Mouse (Mus musculus) lung, adult 18-20 months (tissue): ENCODE measurements around the gene Rpl18.
A peak's percentile ranks its signal among the peaks of the same experiment; 100 is the strongest.

Source experiments
- DNase-seq, 2 experiments: peaks; one replicate each; pipeline ENCODE4 v3.0.0; 2022; ENCODE audit warnings: mixed read lengths in 2 of 2

Gene Rpl18

GRCm38 (mm10) chr7:45715741-45716459, 643 bp downstream of the Rpl18 start:
- peak in 1 of 2 experiments; percentile 38 for DNase-seq

- DNase-seq, result no peak
Measured at GRCm38 (mm10) chr7:45716460-45716857, 1.2 kb downstream of the Rpl18 start.

DNA sequence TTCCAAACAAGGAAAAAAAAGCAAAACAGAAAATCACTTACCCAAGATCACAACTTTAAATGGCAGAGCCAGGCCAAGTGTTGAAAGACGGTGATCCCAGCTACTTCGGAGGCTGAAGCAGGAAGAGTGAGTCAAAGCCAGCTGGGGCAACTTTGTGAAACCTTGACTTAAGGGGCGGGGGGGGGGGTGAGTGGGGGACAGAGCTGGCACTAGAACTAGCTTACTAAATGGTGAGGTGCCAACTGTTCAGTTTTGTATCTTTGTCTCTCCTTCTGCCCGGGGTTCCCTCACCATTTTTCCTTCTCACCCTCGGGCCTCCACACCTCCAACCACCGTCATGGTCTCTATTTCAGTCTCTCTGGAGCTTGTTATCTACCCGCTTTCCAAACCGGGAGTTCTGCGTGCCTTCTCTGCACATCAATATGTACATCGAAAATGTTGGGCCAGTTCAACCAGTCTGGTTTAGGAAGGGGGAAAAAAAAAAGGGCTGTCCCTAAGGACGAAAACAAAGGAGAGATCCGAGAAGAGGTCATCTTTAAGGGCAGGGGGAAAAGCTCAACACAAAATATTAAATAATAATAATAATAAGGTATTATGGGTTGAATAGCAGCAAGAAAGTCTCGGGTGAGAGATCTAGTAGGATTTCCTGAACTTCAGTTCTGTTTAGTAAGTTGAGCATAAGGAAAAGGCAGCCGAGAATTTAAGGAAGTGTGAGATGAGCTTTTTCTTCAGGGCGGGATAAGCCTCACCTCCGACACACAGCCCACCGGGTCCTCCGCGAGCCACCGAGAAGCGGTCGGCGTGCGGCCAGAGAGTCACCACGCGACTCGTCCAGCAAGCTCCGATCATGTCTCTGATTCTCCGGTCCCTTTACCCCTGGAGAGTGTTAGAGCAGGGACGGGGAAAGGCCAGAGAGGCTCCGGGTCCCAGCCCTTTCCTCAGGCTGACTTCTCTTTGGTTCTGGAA, 2.0 kb downstream of the Rpl18 start:
- no peak for DNase-seq

DNA sequence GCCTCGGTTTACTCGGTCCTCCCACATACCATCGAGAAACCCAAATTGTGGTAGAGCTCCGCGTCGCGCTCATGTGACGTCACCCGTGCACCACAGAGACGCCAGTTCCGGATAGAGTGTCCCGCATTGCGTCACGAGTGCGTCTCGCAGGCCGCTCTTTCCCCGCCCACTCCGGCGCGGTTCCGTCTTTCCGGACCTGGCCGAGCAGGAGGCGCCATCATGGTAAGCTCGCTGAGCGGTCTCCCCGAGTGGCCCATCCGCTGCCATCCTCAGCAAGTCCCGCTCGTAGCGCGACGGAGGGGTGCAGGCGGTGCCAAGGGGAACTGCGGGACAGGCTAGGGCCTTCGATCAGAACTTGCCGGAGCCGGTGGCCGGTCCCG, 2.7 kb downstream of the Rpl18 start, which contains the start of gene Sphk2:
TSS of gene Sphk2 (minus strand) at position 85 of the 380 bp plus-strand sequence.
- DNase-seq, result peak; percentile 98

- no peak for DNase-seq
Measured at GRCm38 (mm10) chr7:45718331-45718730, 3.1 kb downstream of the Rpl18 start.

DNA sequence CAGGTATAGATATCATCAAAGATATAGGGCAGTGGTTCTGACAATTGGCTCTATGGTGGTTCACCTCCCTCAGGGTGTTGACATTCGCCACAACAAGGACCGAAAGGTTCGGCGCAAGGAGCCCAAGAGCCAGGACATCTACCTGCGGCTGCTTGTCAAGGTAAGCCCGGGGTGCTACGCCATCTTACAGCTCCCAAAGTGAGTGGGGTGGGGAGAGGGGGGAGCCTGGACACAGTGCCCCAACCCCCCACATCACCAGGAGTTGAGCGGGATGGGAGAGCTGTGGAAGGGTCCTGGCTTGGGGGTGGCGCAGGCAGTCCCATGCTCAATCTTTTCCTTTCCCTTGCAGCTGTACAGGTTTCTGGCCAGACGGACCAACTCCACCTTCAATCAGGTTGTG, 3.9 kb downstream of the Rpl18 start:
- no peak for DNase-seq

DNA sequence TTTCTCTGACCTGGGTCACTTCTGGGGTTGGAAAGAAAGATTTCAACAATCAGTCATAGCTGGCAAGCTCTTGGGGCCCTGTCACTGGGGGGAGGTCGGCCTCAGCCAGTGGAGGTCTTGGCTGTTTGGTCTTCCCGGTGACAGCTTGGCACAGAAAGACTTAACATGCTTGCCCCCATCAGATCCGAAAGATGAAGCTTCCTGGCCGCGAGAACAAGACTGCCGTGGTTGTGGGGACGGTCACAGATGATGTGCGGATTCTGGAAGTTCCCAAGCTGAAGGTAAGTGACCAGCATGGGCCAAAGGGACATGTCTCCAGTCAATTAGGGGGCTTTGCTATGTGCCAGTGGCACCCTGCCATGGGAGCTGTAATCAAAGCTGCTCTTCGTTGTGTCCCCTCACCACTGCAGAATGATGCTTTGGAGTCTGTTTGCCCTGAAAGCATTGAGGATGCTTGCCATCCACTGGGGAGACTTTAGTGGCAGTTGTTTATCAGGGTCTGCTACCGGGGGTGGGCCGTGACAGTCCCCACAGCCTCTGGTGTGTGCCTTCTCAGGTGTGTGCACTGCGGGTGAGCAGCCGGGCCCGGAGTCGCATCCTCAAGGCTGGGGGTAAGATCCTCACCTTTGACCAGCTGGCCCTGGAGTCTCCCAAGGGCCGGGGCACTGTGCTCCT, 4.6 kb downstream of the Rpl18 start:
- no peak for DNase-seq

DNA sequence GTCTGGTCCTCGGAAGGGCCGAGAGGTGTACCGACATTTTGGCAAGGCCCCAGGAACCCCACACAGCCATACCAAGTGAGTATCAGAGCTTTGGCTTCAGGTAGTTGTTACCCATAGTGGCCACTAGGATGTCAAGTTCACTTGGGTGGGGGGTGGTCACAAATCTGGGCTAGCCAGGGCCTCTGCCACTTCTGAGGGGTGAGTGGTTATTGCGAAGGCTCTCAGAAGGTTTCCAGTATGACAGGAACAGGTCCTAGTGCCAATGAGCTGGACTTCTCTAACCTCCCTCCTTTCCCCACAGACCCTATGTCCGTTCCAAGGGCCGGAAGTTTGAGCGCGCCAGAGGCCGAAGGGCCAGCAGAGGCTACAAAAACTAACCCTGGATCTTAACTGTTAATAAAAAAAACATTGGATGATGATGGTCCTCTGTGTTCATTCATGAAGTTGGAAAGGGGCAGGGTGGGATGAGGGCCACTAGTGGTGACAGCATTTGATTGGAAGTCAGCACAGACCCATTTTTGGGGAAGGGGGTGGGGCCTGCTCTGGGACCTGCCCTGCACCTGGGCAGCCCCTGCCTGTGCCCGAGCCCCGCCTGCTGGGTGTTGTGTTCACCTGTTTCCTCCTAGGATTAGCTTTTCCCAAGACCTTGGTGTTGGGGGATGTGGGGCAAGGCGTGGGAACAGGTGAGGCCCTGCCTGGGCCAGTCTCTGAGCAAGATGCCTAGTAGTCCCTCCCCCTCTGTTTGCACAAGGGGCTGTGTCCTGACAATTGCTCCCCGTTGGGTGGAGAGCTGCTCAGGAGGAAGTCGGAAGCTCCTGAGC, 5.4 kb downstream of the Rpl18 start, which contains the start of gene Fam83e:
TSS of gene Fam83e (plus strand) at position 800 of the 821 bp plus-strand sequence.
- peak; percentile 54 to 79 for DNase-seq

- no peak for DNase-seq
Measured at GRCm38 (mm10) chr7:45721234-45721571, 5.9 kb downstream of the Rpl18 start.

DNA sequence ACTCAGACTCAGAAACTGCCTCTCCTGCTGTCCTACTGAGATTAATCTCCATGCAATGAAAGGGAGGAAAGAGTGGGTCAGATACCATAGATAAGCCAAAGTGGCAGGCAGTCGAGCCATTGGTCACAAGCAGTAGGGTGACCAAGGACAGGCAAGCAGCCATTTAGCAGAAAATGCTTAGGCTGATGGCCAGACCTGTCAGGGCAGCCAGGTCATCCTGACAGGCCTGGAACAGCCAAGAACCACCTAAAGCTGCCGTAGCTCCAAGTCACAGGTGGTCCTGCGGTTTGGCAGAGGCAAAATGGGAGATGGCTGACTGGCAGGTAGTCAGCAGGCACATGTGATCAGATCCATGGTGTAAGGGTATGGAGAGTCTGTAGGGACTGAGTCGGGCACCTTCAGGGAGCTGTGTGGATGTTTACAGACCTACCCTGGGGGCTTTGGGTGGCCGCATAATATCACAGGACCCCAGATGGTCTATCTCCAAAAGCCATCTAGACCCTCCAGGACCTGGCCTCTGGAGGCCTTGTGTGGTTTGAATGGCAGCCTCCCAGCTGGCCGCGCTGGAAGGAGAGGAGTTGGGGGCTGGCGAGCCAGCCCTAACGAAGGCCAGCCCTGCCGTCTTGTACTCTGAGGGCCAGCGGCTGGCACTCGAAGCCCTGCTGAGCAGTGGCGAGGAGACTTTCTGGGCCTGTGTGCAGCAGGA, 6.5 kb downstream of the Rpl18 start:
- DNase-seq, result no peak

GRCm38 (mm10) chr7:45722348-45722713, 7.1 kb downstream of the Rpl18 start:
- DNase-seq, result no peak

- DNase-seq, result no peak
Measured at GRCm38 (mm10) chr7:45723301-45723700, 8.0 kb downstream of the Rpl18 start.

- DNase-seq, result no peak
Measured at GRCm38 (mm10) chr7:45723781-45724180, 8.5 kb downstream of the Rpl18 start.

DNA sequence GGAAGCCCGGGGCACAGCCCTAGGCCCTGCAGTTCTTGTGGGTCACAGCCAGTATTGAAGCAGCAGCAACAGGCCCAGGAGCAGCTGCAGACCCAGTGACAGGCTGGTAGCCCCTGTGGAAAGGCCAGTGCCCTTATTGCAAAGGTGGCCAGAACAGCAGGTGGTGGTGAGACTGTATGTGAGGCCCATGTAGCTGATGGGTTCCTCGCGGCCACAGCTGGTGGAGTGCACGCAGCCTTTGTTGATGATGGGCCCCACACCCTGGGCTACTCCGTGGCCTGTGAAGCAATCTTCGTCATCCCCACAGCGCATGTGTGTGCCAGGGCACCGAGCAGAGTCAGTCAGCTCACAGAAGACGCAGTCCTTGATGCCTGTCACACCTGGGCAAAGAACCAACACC, 9.9 kb downstream of the Rpl18 start:
- DNase-seq, result no peak

GRCm38 (mm10) chr7:45725713-45726112, 10.5 kb downstream of the Rpl18 start, which contains the start of gene Spaca4:
TSS of gene Spaca4 (minus strand) at chr7:45725813.
- no peak for DNase-seq

- DNase-seq, result no peak
Measured at GRCm38 (mm10) chr7:45726419-45726818, 11.2 kb downstream of the Rpl18 start.

DNA sequence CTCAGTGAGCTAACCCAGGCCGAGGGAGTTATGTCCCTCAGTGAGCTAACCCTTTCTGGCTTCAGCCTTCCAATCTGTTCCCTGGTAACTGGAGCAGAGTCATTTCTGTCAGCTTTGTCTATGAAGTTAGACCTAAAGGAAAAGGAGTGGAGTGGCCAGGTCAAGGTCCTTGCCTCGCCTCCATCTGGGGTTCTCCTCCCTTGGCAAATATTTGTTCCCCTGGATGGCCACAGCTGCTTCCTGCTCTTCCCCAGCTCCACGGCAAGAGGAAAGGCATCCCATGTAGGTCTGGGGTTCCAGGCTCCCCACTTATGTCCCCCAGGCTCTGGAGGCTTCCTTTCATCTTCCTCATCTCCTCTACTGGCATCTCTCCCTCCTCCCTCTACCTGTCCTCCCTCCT, 12.4 kb downstream of the Rpl18 start:
- no peak for DNase-seq

DNA sequence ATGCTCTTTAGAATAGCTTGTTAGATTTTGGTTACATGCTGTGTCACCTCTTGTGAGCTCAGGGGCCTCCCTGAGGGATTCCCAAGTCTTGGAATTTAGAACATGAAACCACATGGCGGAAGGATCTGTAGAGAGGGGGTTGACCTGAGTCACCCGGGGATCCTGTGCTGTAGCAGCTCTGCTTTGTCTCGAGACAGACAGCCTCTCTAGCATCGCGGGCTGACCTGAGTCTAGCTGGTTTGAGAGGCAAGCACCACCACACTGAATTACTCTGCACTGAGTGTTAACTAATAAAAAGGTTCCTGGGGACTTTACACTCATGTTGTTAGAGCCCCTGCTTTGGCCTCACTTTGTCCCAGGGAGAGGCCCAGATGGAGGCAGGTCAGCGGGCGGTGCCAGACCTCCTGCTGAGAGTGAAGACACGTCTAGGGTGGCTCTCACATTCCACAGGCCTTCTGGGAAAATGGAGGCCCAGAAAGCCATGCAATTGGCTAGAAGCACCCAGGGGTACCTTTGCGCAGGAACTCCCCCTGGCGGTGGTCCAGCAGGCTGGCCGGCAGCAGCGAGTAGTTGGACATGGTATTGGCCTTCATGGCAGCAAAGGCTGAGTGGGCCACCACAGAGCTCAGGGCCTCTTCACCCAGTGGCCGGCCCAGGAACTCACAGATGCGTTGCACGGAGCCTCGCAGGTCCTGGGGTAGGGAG, 15.6 kb downstream of the Rpl18 start:
- peak in 1 of 2 experiments; percentile 63 for DNase-seq

- no peak for DNase-seq
Measured at GRCm38 (mm10) chr7:45733477-45733876, 18.2 kb downstream of the Rpl18 start.

- peak; percentile 74 to 86 for DNase-seq
Measured at GRCm38 (mm10) chr7:45739162-45739763, 24.0 kb downstream of the Rpl18 start.

DNA sequence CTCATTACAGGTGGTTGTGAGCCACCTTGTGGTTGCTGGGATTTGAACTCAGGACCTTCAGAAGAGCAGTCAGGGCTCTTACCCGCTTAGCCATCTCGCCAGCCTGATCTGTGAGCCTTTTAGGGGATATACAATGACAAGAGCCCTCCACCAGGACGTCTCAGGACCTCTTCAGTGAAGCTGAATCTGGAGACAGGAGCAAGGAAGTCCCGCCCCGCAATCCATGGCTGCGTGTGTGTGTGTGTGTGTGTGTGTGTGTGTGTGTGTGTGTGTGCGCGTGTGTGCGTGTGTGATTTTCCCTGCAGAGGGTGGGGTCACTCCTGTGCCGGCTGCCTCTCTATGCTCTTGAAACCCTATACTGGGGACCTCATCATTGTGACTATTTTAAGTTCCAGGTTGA, 24.6 kb downstream of the Rpl18 start:
- DNase-seq, result no peak
